Mouse (Mus musculus) neural tube, embryonic 13.5 days (tissue): ENCODE data around the gene Dapl1. TPM values are rescaled to one million over a fixed set of nuclear protein-coding genes. Genes with fewer than 3 reads are reported as not detected.
A peak's percentile ranks its signal among the peaks of the same experiment; 100 is the strongest.

Experiments
- ATAC-seq: fragments of 200-750 bp; cut with Nextera tagmentation; 2 replicates; pipeline ENCODE4 v1.8.0; 2017; ENCODE audit warnings: low read depth, mild to moderate bottlenecking, moderate TSS enrichment, moderate library complexity
- H3K27ac ChIP-seq: fragments of 300-500 bp; sonication (generic); replicated peaks from 2 replicates; pipeline ENCODE4 v1.5.1; 2015; ENCODE audit warnings: moderate library complexity, mild to moderate bottlenecking, inconsistent platforms
- H3K27me3 ChIP-seq: fragments of 300-500 bp; sonication (generic); 2 replicates; pipeline ENCODE4 v1.6.1; 2015; ENCODE audit warnings: mild to moderate bottlenecking, inconsistent platforms
- H3K36me3 ChIP-seq: fragments of 300-500 bp; sonication (generic); 2 replicates; pipeline ENCODE4 v1.6.1; 2015; ENCODE audit warnings: mild to moderate bottlenecking, inconsistent platforms
- H3K4me1 ChIP-seq: fragments of 300-500 bp; sonication (generic); replicated peaks from 2 replicates; pipeline ENCODE4 v1.6.1; 2015; ENCODE audit warnings: inconsistent platforms
- H3K4me2 ChIP-seq: fragments of 300-500 bp; sonication (generic); 2 replicates; pipeline ENCODE4 v1.6.1; 2015; ENCODE audit warnings: inconsistent platforms, mild to moderate bottlenecking, moderate library complexity
- H3K4me3 ChIP-seq: fragments of 300-500 bp; sonication (generic); 2 replicates; pipeline ENCODE4 v1.5.1; 2015; ENCODE audit warnings: mild to moderate bottlenecking, inconsistent platforms
- H3K9ac ChIP-seq: fragments of 300-500 bp; sonication (generic); 2 replicates; pipeline ENCODE4 v1.6.1; 2015; ENCODE audit warnings: moderate library complexity, mild to moderate bottlenecking, inconsistent platforms
- H3K9me3 ChIP-seq: fragments of 300-500 bp; sonication (generic); 2 replicates; pipeline ENCODE4 v1.6.1; 2016; ENCODE audit warnings: inconsistent platforms
- WGBS: fragments of 180-500 bp; shearing (Covaris S2); methylation state at CpG from one replicate; pipeline ENCODE4 v1.1.7; 2015; 5-methylcytosine and 5-hydroxymethylcytosine counted together
- polyA plus RNA-seq: library from polyadenylated mRNA; unstranded; fragments of >200 nt; fragmentation: Nextera tagmentation; extraction: Ambion mirVana; gene quantifications from 2 replicates; pipeline ENCODE4 v1.2.1, GENCODE M21; 2015

The Dapl1 gene
- polyA plus RNA-seq, 1 experiment from 2014 or later: not detected

- Histone ChIP-seq H3K27me3 (no peaks in the 10 kb centered on the region), H3K4me1 (peaks cover 6% of the 10 kb centered on the region; the same call in 1 of the 2 replicates), H3K4me3 (no peak overlapping the region), H3K4me2 (no peak overlapping the region), H3K9me3 (no peaks in the 10 kb centered on the region), H3K9ac (no peak overlapping the region), H3K36me3 (no peaks in the 10 kb centered on the region), H3K27ac (no peak overlapping the region)
- 94% methylated on average over 6 of the region's 6 CpGs for WGBS
- ATAC-seq: no peak
These were observed 22.4 kb upstream of the Dapl1 start for GRCm38 (mm10) chr2:59462086-59462485.

GRCm38 (mm10) chr2:59463428-59464182, 20.8 kb upstream of the Dapl1 start:
- Histone ChIP-seq H3K4me2 (no peak overlapping the region), H3K9me3 (no peaks in the 10 kb centered on the region), H3K27ac (no peak overlapping the region), H3K27me3 (no peaks in the 10 kb centered on the region), H3K36me3 (no peaks in the 10 kb centered on the region), H3K4me1 (peaks cover 6% of the 10 kb centered on the region; the same call in 1 of the 2 replicates), H3K9ac (no peak overlapping the region), H3K4me3 (no peak overlapping the region)
- peak; percentile 85 for ATAC-seq
- 57% methylated on average over 12 of the region's 12 CpGs for WGBS

GRCm38 (mm10) chr2:59465671-59466070, 18.8 kb upstream of the Dapl1 start:
- WGBS: 37% methylated on average over 5 of the region's 5 CpGs

GRCm38 (mm10) chr2:59466358-59466757, 18.1 kb upstream of the Dapl1 start:
- Histone ChIP-seq H3K4me2 (no peak overlapping the region), H3K4me1 (peaks cover 10% of the 10 kb centered on the region; the same call in 1 of the 2 replicates), H3K36me3 (no peaks in the 10 kb centered on the region), H3K27me3 (no peaks in the 10 kb centered on the region), H3K4me3 (no peak overlapping the region), H3K9me3 (no peaks in the 10 kb centered on the region), H3K9ac (no peak overlapping the region), H3K27ac (no peak overlapping the region)
- ATAC-seq: no peak
- 81% methylated on average over 5 of the region's 5 CpGs for WGBS

More at GRCm38 (mm10) chr2:59465671-59466070, 18.8 kb upstream of the Dapl1 start:
- no peaks in the 10 kb centered on the region for H3K27me3 ChIP-seq
- no peak overlapping the region for H3K9ac ChIP-seq
- H3K4me2 ChIP-seq: no peak overlapping the region
- no peaks in the 10 kb centered on the region for H3K36me3 ChIP-seq
- H3K27ac ChIP-seq: no peak overlapping the region
- peaks cover 6% of the 10 kb centered on the region; the same call in 1 of the 2 replicates for H3K4me1 ChIP-seq
- no peaks in the 10 kb centered on the region for H3K9me3 ChIP-seq
- ATAC-seq: no peak
- no peak overlapping the region for H3K4me3 ChIP-seq

- no peaks in the 10 kb centered on the region for H3K27me3 ChIP-seq
- H3K9ac ChIP-seq: no peak overlapping the region
- WGBS: 59% methylated on average over 4 of the region's 4 CpGs
- no peak overlapping the region for H3K4me2 ChIP-seq
- no peaks in the 10 kb centered on the region for H3K9me3 ChIP-seq
- no peak overlapping the region for H3K4me3 ChIP-seq
- H3K4me1 ChIP-seq: peaks cover 13% of the 10 kb centered on the region; the same call in 1 of the 2 replicates
- H3K27ac ChIP-seq: no peak overlapping the region
- no peaks in the 10 kb centered on the region for H3K36me3 ChIP-seq
- ATAC-seq: no peak
These were observed 17.4 kb upstream of the Dapl1 start for GRCm38 (mm10) chr2:59467085-59467484.

GRCm38 (mm10) chr2:59467976-59468375, 16.5 kb upstream of the Dapl1 start:
- Histone ChIP-seq H3K4me1 (peaks cover 15% of the 10 kb centered on the region; the same call in 1 of the 2 replicates), H3K27me3 (no peaks in the 10 kb centered on the region), H3K27ac (no peak overlapping the region), H3K4me3 (no peak overlapping the region), H3K9ac (no peak overlapping the region), H3K9me3 (no peaks in the 10 kb centered on the region), H3K36me3 (no peaks in the 10 kb centered on the region), H3K4me2 (no peak overlapping the region)
- no peak for ATAC-seq
- 89% methylated on average over 6 of the region's 6 CpGs for WGBS

GRCm38 (mm10) chr2:59469590-59470245, 14.7 kb upstream of the Dapl1 start:
- Histone ChIP-seq H3K27ac (peak overlapping the region; percentile 62), H3K36me3 (no peaks in the 10 kb centered on the region), H3K9me3 (no peaks in the 10 kb centered on the region), H3K27me3 (no peaks in the 10 kb centered on the region), H3K4me2 (no peak overlapping the region), H3K4me1 (peaks cover 9% of the 10 kb centered on the region; the same call in 1 of the 2 replicates), H3K9ac (no peak overlapping the region), H3K4me3 (no peak overlapping the region)
- WGBS: 69% methylated on average over 8 of the region's 8 CpGs
- no peak for ATAC-seq

- peak overlapping the region; percentile 62 for H3K27ac ChIP-seq
- 70% methylated on average over 11 of the region's 11 CpGs for WGBS
- no peak overlapping the region for H3K4me2 ChIP-seq
- H3K9ac ChIP-seq: no peak overlapping the region
- H3K4me3 ChIP-seq: no peak overlapping the region
- ATAC-seq: no peak
- H3K9me3 ChIP-seq: no peaks in the 10 kb centered on the region
- no peaks in the 10 kb centered on the region for H3K27me3 ChIP-seq
- no peaks in the 10 kb centered on the region for H3K36me3 ChIP-seq
- H3K4me1 ChIP-seq: peaks cover 9% of the 10 kb centered on the region; the same call in 1 of the 2 replicates
These were observed 14.0 kb upstream of the Dapl1 start for GRCm38 (mm10) chr2:59470326-59471031.

- Histone ChIP-seq H3K27ac (peak overlapping the region; percentile 62), H3K9me3 (no peaks in the 10 kb centered on the region), H3K4me3 (no peak overlapping the region), H3K4me1 (peaks cover 9% of the 10 kb centered on the region; the same call in 1 of the 2 replicates), H3K9ac (no peak overlapping the region), H3K27me3 (no peaks in the 10 kb centered on the region), H3K36me3 (no peaks in the 10 kb centered on the region), H3K4me2 (no peak overlapping the region)
- ATAC-seq: no peak
- WGBS: 56% methylated on average over 15 of the region's 15 CpGs
These were observed 13.2 kb upstream of the Dapl1 start for GRCm38 (mm10) chr2:59471051-59471948.

GRCm38 (mm10) chr2:59474336-59474735, 10.1 kb upstream of the Dapl1 start:
- no peak for ATAC-seq
- H3K4me2 ChIP-seq: no peak overlapping the region
- no peak overlapping the region for H3K9ac ChIP-seq
- H3K36me3 ChIP-seq: no peaks in the 10 kb centered on the region
- H3K9me3 ChIP-seq: 0 out of 2 replicates have a peak, but pooled peaks cover 5% of the 10 kb centered on the region
- peaks cover 9% of the 10 kb centered on the region; the same call in 1 of the 2 replicates for H3K4me1 ChIP-seq
- WGBS: 88% methylated on average over 4 of the region's 4 CpGs
- no peak overlapping the region for H3K27ac ChIP-seq
- no peak overlapping the region for H3K4me3 ChIP-seq
- no peaks in the 10 kb centered on the region for H3K27me3 ChIP-seq

- no peak overlapping the region for H3K4me2 ChIP-seq
- ATAC-seq: no peak
- H3K9ac ChIP-seq: no peak overlapping the region
- 76% methylated on average over 2 of the region's 2 CpGs for WGBS
- no peaks in the 10 kb centered on the region for H3K27me3 ChIP-seq
- no peak overlapping the region for H3K27ac ChIP-seq
- peaks cover 21% of the 10 kb centered on the region for H3K4me1 ChIP-seq
- H3K4me3 ChIP-seq: no peak overlapping the region
- H3K36me3 ChIP-seq: no peaks in the 10 kb centered on the region
- no peaks in the 10 kb centered on the region for H3K9me3 ChIP-seq
These were observed 627 bp downstream of the Dapl1 start for GRCm38 (mm10) chr2:59485080-59485479.
